In the genomic region with DNA sequence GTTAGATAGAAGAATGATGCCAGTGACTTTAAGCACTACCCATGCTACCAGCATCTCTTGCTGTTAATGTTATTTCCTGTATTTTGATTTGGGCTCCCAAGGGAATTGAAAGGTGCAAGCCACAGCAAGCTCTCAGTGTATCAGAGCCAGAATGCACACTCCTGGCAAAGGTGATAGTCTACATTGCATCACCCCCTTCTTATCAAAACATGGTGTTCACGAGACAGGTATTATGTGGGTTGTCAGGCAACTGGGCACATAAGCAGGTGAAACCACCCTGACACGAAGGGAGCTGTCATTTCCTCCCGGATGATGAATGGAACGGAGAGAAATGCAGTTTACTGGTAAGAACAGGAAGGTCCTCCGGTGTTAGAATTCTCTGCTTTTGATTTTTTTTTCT, we compare ENCODE assay signal across 24 mouse cellular contexts. TPM values are rescaled to one million over a fixed set of nuclear protein-coding genes. Genes with fewer than 3 reads are reported as not detected.
"Had no signal": no experiment of that assay in that cellular context is flagged by ENCODE, and none has a peak within 500 bp of the region (broad histone marks: within the 10 kb centered on the region; RNA-seq: fewer than 3 reads in every experiment).

No protein-coding gene starts in this region.

- H3K4me1 ChIP-seq: neural tube, embryonic 15.5 days; stomach, embryonic 15.5 days had no signal

- DNase-seq: retina, postnatal 1 day; right cerebral cortex, adult 18-20 months; right cerebral cortex, postnatal 14 days; right cerebral cortex, postnatal 25 days; right cerebral cortex, postnatal 4 days; spleen, adult 18-20 months; thymus, adult 18-20 months; thymus, adult 2 months; thymus, postnatal 14 days; thymus, postnatal 25 days; thymus, postnatal 36 days; thymus, postnatal 4 days had no signal

- H3K36me3 ChIP-seq: neural tube, embryonic 15.5 days; stomach, embryonic 15.5 days had no signal

- H3K9ac ChIP-seq: neural tube, embryonic 15.5 days; stomach, embryonic 15.5 days had no signal

- H3K27me3 ChIP-seq: neural tube, embryonic 15.5 days; stomach, embryonic 15.5 days had no signal

- H3K9me3 ChIP-seq: neural tube, embryonic 15.5 days; stomach, embryonic 15.5 days had no signal

- H3K27ac ChIP-seq: neural tube, embryonic 15.5 days; stomach, embryonic 15.5 days; stomach, postnatal 0 days had no signal

- H3K4me3 ChIP-seq: neural tube, embryonic 15.5 days; stomach, embryonic 15.5 days had no signal

- H3K4me2 ChIP-seq: neural tube, embryonic 15.5 days; stomach, embryonic 15.5 days had no signal

RNA-seq across cellular contexts. Expression of a gene that starts 44.3 kb away (rescaled TPM):
- total RNA-seq: neutrophil, adult 5-6 weeks had no signal
- polyA plus RNA-seq: neural tube, embryonic 14.5 days; neural tube, embryonic 15.5 days; small intestine, adult 2 months; spleen, adult 2 months; stomach, embryonic 14.5 days; stomach, embryonic 15.5 days; stomach, embryonic 16.5 days; stomach, postnatal 0 days; testis, adult 2 months; thymus, adult 2 months; thymus, postnatal 0 days; urinary bladder, adult 2 months had no signal
